Mouse (Mus musculus): Measurements from ENCODE around the gene Tspan15. TPM values are rescaled to one million over a fixed set of nuclear protein-coding genes. Genes with fewer than 3 reads are reported as not detected.

Tspan15 gene
- 1 to 10 TPM; 5.0 to 7.7 TPM for total RNA-seq (2021)

- intact Hi-C loops (cut with DNase I) = no loop called here
- peak; percentile 70 to 94 for DNase-seq (ENCODE audit: extremely low spot score in 1 of 2, low spot score in 2 of 2)
Observed at GRCm38 (mm10) chr10:62230708-62231394, at the start of gene Tspan15. TSS of gene Tspan15 (minus strand) at chr10:62231251.

- no peak for DNase-seq (ENCODE audit: extremely low spot score in 1 of 2, low spot score in 2 of 2)
- intact Hi-C loops (cut with DNase I) = no loop called here
Observed at GRCm38 (mm10) chr10:62279671-62280070, 48.6 kb upstream of the Tspan15 start.

DNA sequence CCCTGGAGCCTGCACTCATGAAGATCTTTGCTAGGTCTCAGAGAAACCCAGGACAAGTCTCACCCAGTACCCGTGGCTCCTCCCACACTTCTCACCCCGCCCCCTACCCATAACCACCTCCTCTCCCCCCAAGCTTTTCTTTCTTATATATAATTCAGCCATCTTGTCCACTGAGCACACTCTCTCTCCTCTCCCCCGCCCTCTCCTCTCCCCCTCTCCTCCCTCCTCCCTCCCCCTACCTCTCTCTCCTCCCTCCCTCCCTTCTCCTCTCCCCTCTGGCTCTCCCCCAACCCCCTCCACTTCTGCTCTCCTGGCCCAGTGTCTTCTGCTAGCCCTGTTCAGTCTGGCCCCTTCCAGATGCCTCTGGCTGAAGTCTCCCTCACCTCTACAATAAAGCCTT, 48.0 kb upstream of the Tspan15 start:
- no peak for DNase-seq (ENCODE audit: extremely low spot score in 1 of 2, low spot score in 2 of 2)
- intact Hi-C loops (cut with DNase I) = no loop called here

DNA sequence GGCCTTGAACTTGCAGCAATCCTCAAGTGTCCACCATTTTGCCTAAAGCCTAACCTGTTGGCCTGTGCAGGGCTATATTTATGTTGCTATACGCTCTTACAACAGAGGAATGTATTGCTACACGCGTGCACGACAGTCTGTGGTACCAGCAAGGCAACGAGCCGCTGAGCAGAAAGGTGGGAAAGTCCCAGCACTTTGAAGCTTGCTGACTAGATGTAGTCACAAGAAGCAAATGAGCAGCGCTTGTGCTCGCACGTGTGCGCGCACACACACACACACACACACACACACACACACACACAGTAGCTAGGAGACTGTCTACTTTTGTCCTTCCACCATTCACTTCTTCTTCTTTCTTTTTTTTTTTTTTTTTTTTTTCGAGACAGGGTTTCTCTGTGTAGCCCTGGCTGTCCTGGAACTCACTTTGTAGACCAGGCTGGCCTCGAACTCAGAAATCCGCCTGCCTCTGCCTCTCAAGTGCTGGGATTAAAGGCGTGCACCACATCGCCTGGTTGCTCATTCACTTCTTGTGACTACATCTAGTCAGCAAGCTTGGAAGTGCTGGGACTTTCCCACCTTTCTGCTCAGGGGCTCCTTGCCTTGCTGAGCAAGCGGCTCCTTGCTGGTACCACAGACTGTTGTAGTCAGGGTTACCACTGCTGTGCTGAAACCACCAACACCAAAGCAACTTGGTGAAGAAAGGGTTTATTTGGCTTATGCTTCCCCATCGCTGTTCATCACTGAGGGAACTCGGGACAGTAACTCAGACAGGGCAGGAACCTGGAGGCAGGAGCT, 46.6 kb upstream of the Tspan15 start:
- DNase-seq (ENCODE audit: extremely low spot score in 1 of 2, low spot score in 2 of 2) = no peak
- intact Hi-C loops (cut with DNase I) = no loop called here

GRCm38 (mm10) chr10:62275235-62275634, 44.2 kb upstream of the Tspan15 start:
- intact Hi-C loops (cut with DNase I) = loop anchor here (2.0 kb wide), 1 partner anchor 136 kb away; no protein-coding TSS in a partner anchor
- DNase-seq (ENCODE audit: extremely low spot score in 1 of 2, low spot score in 2 of 2) = peak; percentile 68 to 85

DNA sequence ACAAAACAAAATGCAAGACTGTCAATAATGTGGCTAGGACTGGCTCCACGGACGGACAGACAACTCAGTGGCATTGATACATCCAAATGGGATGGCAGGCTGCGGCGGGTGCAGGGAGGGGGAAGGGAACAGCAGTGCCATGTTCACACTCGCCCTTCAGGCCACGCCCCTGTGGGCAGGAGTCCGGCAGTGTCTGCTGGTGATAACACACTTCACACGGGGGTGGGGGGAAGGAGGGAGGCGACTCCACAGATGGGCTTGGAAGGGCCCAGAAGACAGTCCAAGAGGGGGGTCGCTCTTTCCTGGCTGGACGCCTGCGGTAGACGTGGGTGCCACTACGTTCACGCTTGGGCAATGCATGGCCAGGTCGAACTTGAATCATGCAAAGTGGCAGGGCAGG, 38.2 kb upstream of the Tspan15 start:
- intact Hi-C loops (cut with DNase I) = no loop called here
- peak in 1 of 2 experiments; percentile 41 for DNase-seq (ENCODE audit: extremely low spot score in 1 of 2, low spot score in 2 of 2)

- no peak for DNase-seq (ENCODE audit: extremely low spot score in 1 of 2, low spot score in 2 of 2)
- intact Hi-C loops (cut with DNase I) = no loop called here
Observed at GRCm38 (mm10) chr10:62264299-62264698, 33.2 kb upstream of the Tspan15 start.

GRCm38 (mm10) chr10:62261115-62261886, 30.2 kb upstream of the Tspan15 start:
- DNase-seq (ENCODE audit: extremely low spot score in 1 of 2, low spot score in 2 of 2) = peak in 1 of 2 experiments; percentile 79
- intact Hi-C loops (cut with DNase I) = no loop called here

DNA sequence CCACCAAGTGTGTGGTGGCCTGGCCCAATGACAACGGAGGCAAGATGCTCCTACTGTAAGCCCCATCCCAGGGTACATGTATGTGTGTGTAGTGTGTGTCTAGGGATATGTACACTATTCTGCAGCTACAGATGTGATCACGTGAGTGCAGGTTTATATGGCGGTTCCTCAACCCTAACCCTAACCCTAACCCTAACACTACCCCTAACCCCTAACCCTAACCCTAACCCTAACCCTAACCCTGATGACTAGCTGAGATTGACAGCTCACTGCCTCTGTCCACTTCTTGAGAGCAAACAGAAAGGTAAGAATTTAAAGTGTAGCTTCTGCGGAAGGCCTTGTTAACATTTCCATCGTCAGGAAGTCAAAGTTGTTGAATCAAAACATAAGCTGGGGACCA, 27.2 kb upstream of the Tspan15 start:
- no peak for DNase-seq (ENCODE audit: extremely low spot score in 1 of 2, low spot score in 2 of 2)
- intact Hi-C loops (cut with DNase I) = no loop called here

GRCm38 (mm10) chr10:62252496-62253235, 21.6 kb upstream of the Tspan15 start:
- DNase-seq (ENCODE audit: extremely low spot score in 1 of 2, low spot score in 2 of 2) = no peak
- intact Hi-C loops (cut with DNase I) = no loop called here

DNA sequence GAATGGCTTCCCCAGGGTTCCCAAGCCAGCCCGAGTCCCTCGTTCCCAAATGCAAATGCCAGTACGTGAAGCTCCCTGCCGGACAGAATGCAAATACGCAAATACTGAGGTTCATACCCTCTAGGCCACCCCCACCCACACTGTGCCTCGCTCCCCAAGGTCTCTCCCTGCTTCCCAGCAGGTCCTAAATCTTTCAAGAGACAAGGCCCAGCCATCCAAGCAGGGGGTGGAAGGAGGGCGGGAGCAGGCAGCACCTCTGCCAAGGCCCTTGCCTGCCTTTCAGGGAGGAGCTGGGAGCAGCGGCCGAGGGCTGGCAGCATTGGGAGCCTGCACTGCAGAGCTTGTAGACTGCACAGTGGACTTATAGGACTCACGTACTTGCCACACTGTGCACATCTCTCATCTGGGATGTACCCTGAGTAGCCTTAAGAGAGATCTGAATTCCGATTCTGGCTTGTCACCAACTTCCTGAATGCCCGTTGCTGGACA, 21.0 kb upstream of the Tspan15 start, which contains the start of gene Tacr2:
Gene Tacr2, plus strand, starts transcription at position 439 of the 489 bp plus-strand sequence.
- intact Hi-C loops (cut with DNase I) = no loop called here

DNA sequence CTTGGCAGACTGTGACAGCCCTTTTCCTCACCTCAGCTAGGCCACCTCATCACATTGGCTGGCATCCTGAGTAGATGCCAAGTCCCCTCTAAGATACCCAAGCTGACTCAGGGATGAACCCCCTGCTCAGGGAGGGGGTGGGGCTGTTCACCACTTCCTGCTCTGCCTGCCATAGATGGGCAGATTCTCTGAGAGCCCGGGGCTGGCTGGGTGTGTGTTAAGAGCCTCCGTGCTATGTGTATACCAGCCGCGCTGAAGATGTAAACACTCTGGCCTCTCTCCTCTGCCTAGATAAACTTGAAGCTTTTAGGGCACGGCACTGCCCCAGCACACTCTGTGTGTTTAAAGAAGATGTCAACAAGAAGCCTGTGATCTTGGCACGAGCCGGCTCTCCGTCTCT, 16.8 kb upstream of the Tspan15 start:
- intact Hi-C loops (cut with DNase I) = no loop called here
- DNase-seq (ENCODE audit: extremely low spot score in 1 of 2, low spot score in 2 of 2) = no peak

More for the DNA sequence above, 21.0 kb upstream of the Tspan15 start, which contains the start of gene Tacr2:
- DNase-seq (ENCODE audit: extremely low spot score in 1 of 2, low spot score in 2 of 2) = no peak

DNA sequence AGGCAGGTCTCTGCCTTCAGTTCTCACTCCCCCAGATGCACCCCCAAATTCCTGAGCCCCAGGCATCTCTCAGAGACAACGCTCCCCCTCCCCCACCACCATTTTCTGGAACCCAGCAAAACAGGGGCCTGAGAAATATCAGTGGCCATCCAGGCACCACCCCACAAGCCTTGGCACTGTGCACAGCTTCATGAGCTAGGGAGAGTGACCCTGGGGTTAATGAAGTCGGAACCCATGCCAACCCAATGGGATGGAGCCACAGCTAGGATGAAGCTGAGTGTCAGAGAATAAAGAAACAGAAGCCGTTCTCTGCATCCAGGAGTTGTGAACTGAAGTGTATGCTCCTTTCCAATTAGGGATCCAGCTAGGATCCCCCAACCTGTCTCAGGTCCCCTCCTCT, 16.1 kb upstream of the Tspan15 start:
- intact Hi-C loops (cut with DNase I) = no loop called here
- DNase-seq (ENCODE audit: extremely low spot score in 1 of 2, low spot score in 2 of 2) = no peak

GRCm38 (mm10) chr10:62244067-62244466, 13.0 kb upstream of the Tspan15 start:
- intact Hi-C loops (cut with DNase I) = no loop called here

GRCm38 (mm10) chr10:62242896-62243295, 11.8 kb upstream of the Tspan15 start:
- intact Hi-C loops (cut with DNase I) = loop anchor here (1.0 to 2.0 kb wide), 2 partner anchors 55 to 138 kb away; no protein-coding TSS in a partner anchor
- DNase-seq (ENCODE audit: extremely low spot score in 1 of 2, low spot score in 2 of 2) = peak in 1 of 2 experiments; percentile 49

More at GRCm38 (mm10) chr10:62244067-62244466, 13.0 kb upstream of the Tspan15 start:
- DNase-seq (ENCODE audit: extremely low spot score in 1 of 2, low spot score in 2 of 2) = no peak

GRCm38 (mm10) chr10:62242358-62242757, 11.3 kb upstream of the Tspan15 start:
- intact Hi-C loops (cut with DNase I) = loop anchor here (2.0 kb wide), 1 partner anchor 138 kb away; no protein-coding TSS in a partner anchor
- no peak for DNase-seq (ENCODE audit: extremely low spot score in 1 of 2, low spot score in 2 of 2)

DNA sequence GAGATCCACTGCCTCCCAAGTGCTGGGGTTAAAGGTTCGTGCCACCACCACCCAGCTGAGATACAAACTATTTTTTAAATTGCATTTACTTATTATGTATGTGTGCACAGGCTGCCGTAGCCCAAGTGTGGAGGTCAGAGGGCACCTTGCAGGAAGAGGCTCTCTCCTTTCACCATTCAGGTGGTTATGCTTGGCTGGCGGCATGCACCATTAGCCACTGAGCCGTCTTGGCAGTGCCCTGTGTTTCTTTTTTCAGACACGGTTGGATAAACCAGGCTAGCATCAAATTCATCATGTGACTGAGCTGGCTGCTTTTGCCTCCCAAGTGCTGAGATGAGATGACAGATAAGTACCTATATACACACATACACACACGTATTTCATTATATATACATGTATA, 8.2 kb upstream of the Tspan15 start:
- no peak for DNase-seq (ENCODE audit: extremely low spot score in 1 of 2, low spot score in 2 of 2)
- intact Hi-C loops (cut with DNase I) = no loop called here

GRCm38 (mm10) chr10:62238688-62239087, 7.6 kb upstream of the Tspan15 start:
- DNase-seq (ENCODE audit: extremely low spot score in 1 of 2, low spot score in 2 of 2) = no peak
- intact Hi-C loops (cut with DNase I) = no loop called here
